Mouse (Mus musculus) left cerebral cortex, adult 8-10 months (tissue): ENCODE measurements around the gene Taf1c. TPM values are rescaled to one million over a fixed set of nuclear protein-coding genes. Genes with fewer than 3 reads are reported as not detected.

Experiments used
- DNase-seq, 2 experiments: peaks; one replicate each; pipeline ENCODE4 v3.0.0; 2022; ENCODE audit warnings: low spot score in 2 of 2
- total RNA-seq, 4 experiments: library from RNA; stranded (reverse); gene quantifications; 2 replicates each; pipeline ENCODE4 v1.2.4; 2022

Gene Taf1c
- total RNA-seq, 4 experiments from 2014 or later, result 8.6 to 10.2 (median 9.7) TPM

DNA sequence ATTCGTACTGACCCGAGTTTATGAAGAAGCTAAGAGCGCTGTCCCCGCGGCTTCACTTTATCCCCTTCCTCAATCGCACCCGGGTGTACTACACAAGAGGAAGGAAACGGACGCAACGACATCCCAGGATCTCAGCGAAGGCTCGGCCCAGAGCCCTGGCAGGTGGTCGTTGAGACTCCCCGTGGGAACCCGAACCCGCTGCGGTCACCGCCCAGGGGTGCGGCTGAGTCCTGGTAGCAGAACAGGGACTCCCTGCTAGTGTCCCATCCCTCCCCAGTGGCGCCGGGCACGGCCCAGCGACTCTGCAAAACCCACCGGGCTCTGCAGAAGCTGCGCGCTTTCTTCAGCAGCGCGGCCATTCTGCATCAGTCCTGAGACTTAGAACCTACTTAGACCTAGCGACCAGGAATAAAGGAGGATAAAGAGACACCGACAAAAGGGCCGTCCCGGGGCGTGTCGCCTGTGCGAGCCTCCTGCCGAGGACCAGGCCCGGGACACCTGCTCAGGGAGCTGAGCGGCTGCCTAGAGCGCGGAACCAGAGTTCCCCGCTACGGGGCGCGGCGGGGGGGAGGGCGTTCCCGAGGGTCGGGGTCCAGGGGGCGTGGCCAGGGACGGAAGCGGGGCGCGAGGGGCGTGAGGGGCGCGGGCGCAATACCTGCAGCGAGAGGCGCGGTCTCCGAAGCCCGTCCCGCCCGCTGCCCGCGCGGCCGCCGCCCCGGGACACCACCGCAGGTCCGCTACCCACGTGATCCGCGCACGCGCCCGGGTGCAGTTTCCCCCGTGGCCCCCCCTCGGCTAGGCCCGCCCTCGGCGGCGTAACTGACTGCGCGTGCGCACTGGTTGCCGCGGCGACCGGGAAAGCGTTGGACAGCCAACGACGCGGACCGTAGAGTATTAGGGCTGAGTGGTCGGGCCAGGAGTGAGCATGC, 30.3 kb downstream of the Taf1c start, which contains the start of the genes Hsdl1 and Dnaaf1:
TSS of gene Hsdl1 (minus strand) at position 747 of the 929 bp plus-strand sequence.
TSS of gene Dnaaf1 (plus strand) at position 799 of the 929 bp plus-strand sequence.
- peak; percentile 90 for DNase-seq

DNA sequence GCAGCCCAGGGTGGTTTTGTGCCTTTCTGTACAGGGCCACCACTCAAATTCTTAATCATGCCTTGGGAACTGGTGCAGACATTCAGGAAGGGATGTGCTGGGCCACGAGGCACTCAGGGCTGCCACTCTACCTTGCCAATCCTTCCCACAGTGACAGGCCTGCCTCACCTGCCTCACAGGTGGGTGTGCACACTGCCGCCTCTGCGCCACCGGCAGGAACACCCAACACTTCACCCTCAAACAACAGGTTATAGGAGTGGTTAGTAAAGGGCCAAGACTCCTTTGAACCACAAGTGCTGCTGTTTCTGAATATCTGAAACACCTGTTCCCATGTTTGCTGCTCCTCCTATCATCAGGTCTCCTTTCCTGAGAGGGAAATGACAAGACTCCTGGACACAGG, 32.6 kb downstream of the Taf1c start:
- DNase-seq, result no peak

DNA sequence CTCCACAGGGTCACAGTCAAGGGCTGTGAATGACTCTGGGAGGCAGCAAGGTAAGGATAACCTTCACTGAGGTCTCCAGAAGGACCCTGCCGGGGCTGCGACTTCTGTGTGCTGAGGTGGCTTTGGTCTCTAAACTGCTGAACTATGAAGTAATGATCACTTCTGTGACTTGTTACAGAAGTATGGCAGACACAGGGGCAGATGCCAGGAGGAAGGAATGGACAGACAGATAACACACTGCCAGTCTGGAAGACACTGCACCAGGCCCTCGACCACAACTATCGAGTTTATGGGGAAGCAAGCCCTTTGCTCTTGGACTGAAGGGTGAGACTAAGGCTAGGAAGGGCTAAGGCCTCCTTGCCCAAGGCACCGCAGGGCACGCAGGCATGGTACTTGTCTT, 33.9 kb downstream of the Taf1c start:
- no peak for DNase-seq

DNA sequence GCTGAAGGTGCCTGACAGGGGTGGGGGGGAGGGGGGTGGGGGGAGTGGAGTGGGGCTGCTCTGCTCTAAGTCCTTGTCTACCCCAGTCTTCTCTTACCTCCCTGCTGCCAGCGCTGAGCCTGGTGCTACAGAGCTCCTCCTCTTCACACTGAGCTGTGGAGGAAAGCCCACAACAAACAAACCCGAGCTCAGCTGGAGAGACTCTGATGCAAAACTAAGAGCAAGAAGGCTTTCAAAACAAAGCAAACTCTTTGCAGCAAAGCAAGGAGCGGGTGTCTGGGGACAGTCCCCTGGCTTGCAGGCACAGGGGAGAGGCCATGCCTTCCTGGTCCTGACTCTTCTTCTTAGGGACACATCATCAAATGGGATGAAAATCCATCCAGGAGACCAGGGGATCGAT, 35.1 kb downstream of the Taf1c start:
- DNase-seq, result no peak

DNA sequence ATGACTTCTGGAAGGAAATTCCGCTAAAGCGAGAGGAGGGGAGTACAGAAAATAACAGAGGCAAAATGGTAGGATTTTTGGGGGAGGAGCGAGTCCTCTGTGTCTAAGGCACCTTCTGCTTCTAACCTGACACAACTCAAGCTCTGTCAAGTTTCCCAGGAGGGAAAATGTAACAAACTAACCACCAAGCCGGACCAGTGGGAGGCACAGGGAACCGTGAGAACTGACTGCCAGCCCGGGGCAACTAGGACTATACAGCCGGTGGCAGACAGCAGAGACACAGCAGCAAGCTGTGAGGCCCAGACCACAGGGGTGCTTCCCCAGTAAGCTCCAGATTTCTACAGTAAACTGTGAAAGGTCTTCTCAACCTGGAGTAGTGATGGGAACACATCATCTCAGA, 36.1 kb downstream of the Taf1c start:
- no peak for DNase-seq

DNA sequence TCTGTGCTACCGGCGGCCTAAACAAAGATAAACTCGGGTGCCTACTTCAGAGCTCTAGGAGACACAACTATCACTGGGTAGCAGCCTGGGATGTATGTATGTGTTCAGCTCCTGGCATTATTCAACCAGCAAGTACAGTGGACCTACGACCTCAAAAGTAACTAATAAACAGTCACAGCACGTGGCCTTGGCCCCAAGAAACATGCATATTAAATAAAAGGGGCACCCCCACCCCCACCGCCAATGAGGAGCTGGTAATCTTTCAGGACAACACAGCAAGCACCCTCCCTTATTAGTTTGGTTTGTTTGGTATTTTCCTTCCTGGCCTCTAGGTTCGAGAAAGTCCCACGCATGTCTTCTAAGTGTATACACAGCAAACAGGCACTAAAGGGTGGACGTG, 36.8 kb downstream of the Taf1c start:
- DNase-seq, result no peak

DNA sequence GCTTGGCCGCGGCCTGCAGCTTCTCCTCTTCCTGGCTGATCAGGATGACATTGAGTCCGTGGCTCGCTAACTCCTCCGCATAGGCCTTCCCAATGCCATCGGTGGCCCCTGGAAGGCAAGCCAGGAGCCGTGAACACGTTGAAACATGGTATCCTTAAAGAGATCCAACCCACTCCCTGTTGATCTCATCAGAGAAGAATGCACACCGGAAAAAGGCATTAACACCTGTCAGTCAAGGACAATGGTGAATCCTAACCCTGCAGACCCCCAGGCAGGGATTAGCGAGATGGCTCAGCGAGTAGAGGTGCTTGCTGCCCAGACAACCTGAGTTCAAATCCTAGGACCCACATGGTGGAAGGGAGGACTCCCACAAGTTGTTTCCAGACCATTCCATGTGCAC, 38.7 kb downstream of the Taf1c start:
- DNase-seq, result no peak

DNA sequence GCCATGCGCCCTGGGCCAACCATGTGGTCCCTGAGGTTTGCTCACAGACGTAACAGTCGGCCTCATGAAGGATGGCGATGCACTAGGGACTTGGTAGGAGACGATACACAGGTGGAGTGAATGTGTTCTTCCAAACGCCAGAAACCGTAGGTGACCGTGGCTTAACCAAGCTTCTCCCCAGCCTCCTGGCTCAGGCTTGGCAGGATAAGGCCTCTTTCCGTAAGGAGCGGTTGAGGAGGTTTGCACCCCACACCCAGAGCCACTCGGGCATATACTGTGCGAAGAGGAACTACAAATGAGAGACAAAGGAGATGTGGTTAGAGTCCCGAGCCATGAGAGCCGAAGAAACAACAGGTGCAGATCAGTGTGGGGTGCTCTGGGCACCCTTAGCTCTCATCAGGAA, 41.2 kb downstream of the Taf1c start:
- no peak for DNase-seq

DNA sequence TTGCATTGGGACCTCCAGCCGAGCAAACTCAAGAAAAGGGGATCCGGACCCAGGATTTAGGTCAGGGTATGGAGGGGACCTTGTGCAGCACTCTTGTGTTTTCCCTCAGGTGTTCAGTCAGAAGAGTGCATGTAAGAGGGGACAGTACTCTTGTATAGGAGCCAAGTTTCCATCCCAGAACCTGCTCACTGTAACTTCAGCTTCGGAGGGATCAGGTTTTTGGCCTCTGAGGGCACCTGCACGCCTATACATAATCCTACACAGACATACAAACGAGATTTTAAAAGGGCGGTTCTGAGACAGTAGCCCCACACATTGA, 45.7 kb downstream of the Taf1c start:
- DNase-seq, result no peak

DNA sequence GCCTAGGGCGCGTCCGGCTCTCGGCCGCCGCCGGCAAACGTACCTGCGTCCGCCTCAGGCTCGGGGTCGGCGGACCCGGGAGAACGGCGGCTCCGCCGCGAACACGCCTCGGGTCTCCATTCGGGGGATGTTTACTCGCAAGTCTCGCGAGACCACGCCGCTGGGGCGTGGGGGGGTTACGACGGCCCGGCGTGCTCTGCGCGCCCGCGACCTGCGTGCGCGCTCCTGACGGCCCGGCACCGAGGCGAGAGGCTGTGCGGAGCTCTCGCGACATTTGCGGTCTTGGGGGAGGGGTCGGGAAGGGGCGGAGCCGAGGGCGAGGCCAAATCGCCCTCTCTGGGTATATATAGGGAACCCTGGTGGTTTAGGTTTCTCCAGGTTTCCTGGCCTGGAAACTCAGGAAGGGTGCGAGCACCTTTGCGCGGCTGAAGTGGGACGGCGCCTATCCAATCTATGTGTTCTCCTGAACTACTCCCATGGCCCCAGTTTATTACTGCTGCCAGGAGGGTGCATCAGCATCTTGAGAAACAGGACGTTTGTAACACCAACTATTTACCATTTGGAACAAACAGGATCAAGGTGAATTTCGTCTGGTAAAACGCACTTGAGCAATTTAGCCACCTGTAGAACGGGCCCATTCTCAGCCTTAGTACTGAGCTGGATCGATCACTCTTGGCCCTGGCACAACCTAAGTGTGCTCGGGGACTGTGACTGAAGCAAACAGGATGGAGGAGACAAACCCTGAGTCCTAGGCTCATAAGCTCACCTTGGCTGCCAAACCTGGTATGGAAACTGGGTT, 46.2 kb downstream of the Taf1c start, which contains the start of gene Mbtps1:
TSS of gene Mbtps1 (minus strand) at position 133 of the 799 bp plus-strand sequence.
- DNase-seq, result peak; percentile 92 to 97

DNA sequence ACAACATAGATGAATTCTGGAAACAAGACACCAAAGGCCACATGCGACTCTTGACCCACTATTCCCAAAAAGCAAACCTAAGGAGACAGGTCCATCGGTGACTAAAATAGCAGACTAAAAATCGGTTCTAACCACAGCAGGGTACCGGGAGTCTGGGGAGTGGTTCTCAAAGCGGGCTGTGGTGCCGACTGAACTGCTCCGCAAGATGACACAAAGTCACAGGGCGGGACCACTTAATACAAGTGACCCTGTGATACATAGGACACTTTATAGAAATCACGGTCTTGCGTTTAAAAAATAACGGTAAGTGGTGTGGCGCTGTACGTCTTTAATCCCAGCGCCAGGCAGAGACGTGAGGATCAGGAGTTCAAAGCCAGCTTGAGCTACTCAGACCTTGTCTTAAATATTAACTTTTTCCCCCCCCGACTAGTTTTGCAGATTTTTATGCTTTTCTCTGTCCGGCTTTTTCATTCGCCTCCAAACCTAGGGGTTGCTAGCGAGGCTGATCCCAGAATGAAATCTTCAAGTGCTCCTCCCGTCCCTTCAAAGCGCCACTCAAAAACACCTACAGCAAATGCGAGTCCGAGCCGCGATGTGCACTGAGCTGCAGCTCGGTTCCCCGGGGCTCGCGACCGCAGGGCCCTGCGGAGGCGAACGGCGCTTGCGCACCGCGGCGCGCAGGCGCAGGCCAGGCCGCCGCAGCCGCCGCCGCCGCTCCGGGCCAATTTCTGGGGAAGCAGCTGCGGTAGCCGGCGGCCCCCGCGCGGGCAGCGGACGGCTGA, 47.0 kb downstream of the Taf1c start:
- no peak for DNase-seq

DNA sequence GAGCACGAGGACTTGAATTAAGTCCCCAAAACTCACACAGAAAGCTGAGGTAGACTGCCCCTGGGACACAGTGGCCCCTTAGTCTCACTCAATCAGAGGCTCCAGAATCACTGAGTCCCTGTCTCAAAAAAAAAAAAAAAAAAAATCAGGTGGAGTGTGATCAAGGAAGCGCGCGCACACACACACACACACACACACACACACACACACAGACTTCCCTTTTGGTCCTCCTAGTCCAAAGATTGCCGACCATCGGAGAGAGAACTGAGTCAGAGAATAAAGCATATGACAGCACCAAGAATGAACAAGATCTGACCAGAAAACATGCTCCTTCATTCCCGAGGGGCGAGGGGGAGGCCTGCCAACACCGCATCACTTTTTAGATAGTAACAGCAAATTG, 47.9 kb downstream of the Taf1c start:
- DNase-seq, result no peak

DNA sequence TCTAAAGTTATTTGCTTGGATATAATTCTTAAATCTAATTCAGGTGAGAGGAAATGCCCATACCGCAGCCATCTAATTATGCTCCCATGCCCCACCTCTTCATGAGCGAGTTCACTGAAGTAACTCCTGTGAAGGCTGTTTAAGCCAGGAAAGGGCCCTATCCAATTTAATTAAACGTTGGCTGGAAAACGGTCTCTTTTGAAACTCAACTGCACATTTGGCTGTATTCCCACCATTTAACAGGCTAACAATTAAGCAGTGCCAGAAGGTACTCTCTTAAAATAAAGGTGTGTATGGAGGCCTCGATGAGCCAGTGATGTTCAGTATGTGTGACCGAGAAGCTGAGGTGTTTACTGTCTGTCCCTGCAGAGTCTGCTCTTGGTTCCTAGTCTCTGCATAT, 49.2 kb downstream of the Taf1c start:
- DNase-seq, result no peak

DNA sequence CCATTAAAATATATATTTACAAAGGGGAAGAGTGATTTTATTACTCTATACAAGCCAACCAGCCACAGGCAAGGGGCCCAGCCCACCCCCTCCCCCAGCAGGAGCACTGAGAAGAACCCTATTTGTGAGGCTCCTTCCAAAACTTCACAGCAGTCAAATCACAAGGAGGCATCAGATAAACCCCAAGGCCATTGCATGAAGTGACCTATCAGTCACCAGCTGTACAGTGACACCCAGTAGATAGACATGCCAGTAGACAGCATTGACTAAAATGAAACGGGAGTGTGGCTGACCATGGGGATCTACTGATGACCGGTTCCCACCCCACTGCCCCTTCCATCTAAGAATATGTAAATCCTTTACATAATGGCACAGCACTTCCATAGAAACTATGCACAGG, 52.1 kb downstream of the Taf1c start:
- DNase-seq, result no peak

DNA sequence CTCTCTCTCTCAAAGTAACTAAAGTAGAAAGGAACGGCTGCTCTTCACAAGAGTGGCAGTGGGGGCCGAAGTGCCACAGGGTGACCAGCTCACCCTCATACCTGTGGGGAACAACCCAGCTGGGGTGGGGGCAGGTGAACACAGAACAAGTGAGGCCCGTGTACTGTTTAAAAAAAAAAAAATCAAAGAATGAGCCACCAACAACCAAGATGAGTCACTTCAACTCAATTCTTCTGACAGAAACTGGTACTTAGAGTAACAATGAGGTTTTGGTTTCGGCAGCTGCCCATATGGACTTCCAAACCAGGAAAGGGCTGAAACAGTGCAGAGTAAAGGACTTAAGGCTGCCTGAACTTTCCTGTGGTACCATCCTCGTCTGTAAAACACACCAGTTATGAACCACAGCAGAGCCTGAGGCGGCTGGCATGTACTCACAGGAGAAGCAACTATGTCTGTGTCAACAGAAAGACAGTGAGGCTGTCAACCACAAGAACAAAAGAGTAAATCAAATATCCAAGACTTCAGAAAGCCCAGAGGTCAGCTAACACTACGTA, 56.4 kb downstream of the Taf1c start:
- DNase-seq, result no peak

Other genes with a start within 250 kb of the Taf1c start
- gene Mlycd, start 210.3 kb downstream of the Taf1c start, total RNA-seq, result 10 to 100 TPM; 29.0 to 31.0 (median 30.1) TPM
- 1 to 10 TPM in 1 of 4 experiments, under 1 TPM in 3; 0.39 to 1.5 (median 0.74) TPM for gene Osgin1, start 171.1 kb downstream of the Taf1c start, total RNA-seq
- 10 to 100 TPM; 91.8 to 100.0 (median 96.7) TPM for gene Necab2, start 158.5 kb downstream of the Taf1c start, total RNA-seq
- gene Slc38a8, start 103.5 kb downstream of the Taf1c start, total RNA-seq, result under 1 TPM; 0.46 to 0.99 (median 0.71) TPM
- 10 to 100 TPM; 73.0 to 83.3 (median 78.8) TPM for gene Mbtps1, start 46.5 kb downstream of the Taf1c start, total RNA-seq
- gene Hsdl1, start 30.0 kb downstream of the Taf1c start, total RNA-seq, result 10 to 100 TPM; 51.4 to 63.6 (median 55.2) TPM
- gene Dnaaf1, start 30.0 kb downstream of the Taf1c start, total RNA-seq, result under 1 TPM in 3 of 4 experiments, not detected in 1; 0.33 to 0.59 (median 0.44) TPM
- gene Adad2, start 7.5 kb upstream of the Taf1c start, total RNA-seq, result 1 to 10 TPM in 3 of 4 experiments, under 1 TPM in 1; 0.50 to 1.2 (median 1.2) TPM
- 1 to 10 TPM; 2.5 to 3.3 (median 2.7) TPM for gene Kcng4, start 30.5 kb upstream of the Taf1c start, total RNA-seq
- 1 to 10 TPM; 6.0 to 8.4 (median 7.4) TPM for gene Wfdc1, start 61.1 kb upstream of the Taf1c start, total RNA-seq
- 1 to 10 TPM; 1.5 to 2.0 (median 1.8) TPM for gene Atp2c2, start 94.8 kb upstream of the Taf1c start, total RNA-seq
- 10 to 100 TPM; 12.8 to 14.2 (median 13.6) TPM for gene Tldc1, start 173.2 kb upstream of the Taf1c start, total RNA-seq
- 100 to 1,000 TPM in 1 of 4 experiments, 10 to 100 TPM in 3; 52.1 to 105 (median 68.9) TPM for gene Cotl1, start 235.3 kb upstream of the Taf1c start, total RNA-seq